8 mouse cellular contexts compared by ENCODE assay signal in the genomic region with DNA sequence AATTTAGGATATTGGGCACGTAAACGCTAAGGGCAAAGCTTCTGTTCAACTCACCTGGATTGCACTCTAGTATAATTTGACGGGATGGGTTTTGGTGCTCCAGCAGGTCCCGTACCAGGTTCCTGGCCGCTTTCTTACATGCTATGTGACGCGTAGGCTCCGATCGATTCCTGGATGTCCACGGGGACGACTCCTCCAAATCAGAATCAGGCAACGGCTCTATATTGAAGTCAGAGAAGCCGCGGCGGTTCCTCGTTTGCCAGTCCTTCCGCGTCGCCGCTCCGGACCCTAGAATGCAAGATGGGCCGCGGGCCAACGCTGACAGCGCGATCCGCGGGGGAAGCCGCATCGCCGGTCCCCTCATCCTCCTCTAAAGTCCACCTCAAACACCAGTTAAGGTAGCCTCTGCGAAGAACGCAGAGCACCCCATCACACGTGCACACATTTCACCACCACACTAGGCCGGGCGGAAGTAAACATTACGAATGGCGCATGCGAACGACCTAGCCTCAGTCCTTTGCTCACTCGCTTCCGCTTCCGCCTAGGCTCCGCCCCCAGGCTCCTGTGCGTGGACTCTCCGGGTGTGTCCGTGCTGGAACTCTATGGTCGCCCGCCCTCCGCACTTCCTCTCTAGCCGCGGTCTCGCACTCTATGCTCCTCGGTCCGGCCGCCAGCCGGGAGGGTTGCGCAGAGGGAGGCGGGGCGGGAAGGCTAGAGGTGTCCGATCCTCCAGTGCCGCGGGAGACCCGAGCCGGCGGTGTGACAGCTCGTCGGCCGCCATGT. TPM values are rescaled to one million over a fixed set of nuclear protein-coding genes. Genes with fewer than 3 reads are reported as not detected.
DNase-seq lines count a peak whose midpoint lies in the region; ATAC-seq and TF ChIP-seq lines count a peak whose summit lies in the region.
"Not testable (repeated sequence)": the region's sequence is repeated elsewhere in the genome, so short reads cannot be mapped to it uniquely, and the experiment has no call there.

A gene (minus strand): TSS at position 500 of the 783 bp plus-strand sequence.
A gene (plus strand): TSS at position 603 of the 783 bp plus-strand sequence.

- peaks cover 19% of the 10 kb centered on the region for H3K4me1 ChIP-seq in embryonic facial prominence, embryonic 14.5 days (ENCODE audit: control insufficient read depth, insufficient read depth, low read length)
- H3K4me1 ChIP-seq in limb, embryonic 14.5 days (ENCODE audit: control insufficient read depth, insufficient read depth, low read length) = peaks cover 11% of the 10 kb centered on the region
- not testable (repeated sequence) for H3K4me1 ChIP-seq in midbrain, postnatal 0 days (ENCODE audit: insufficient read depth, low read length)

- 0 out of 2 replicates have a peak, but pooled peaks have one; percentile 40 for TF ChIP-seq POLR2A in limb, embryonic 14.5 days (IDR thresholded peaks at IDR 0.05; ENCODE audit: borderline replicate concordance, extremely low read depth, insufficient read depth, insufficient read length)

- peak within 1 kb of the TSS; percentile 92 for H3K27ac ChIP-seq in embryonic facial prominence, embryonic 14.5 days (replicated peaks; ENCODE audit: low read depth, low read length)
- peak within 1 kb of the TSS; percentile 80 for H3K27ac ChIP-seq in limb, embryonic 14.5 days (replicated peaks; ENCODE audit: low read depth, low read length)
- H3K27ac ChIP-seq in midbrain, postnatal 0 days (ENCODE audit: low read depth, low read length) = peak within 1 kb of the TSS; percentile 88

- peak within 1 kb of the TSS; percentile 83 for H3K4me2 ChIP-seq in embryonic facial prominence, embryonic 14.5 days (ENCODE audit: low read depth, low read length)
- H3K4me2 ChIP-seq in limb, embryonic 14.5 days (replicated peaks; ENCODE audit: low read depth, low read length, severe bottlenecking) = peak within 1 kb of the TSS; percentile 75
- peak within 1 kb of the TSS; percentile 80 for H3K4me2 ChIP-seq in midbrain, postnatal 0 days (ENCODE audit: low read depth, low read length, poor library complexity, severe bottlenecking)

- not testable (repeated sequence) for H3K27me3 ChIP-seq in embryonic facial prominence, embryonic 14.5 days (replicated peaks; ENCODE audit: control insufficient read depth, insufficient read depth, low read length); limb, embryonic 14.5 days (ENCODE audit: control insufficient read depth, insufficient read depth, low read length); midbrain, postnatal 0 days (ENCODE audit: insufficient read depth, low read length)

- DNase-seq in 3T3-L1 (ENCODE audit: low read depth, low spot score) = peak; percentile 99
- DNase-seq in adrenal gland, postnatal 4 days (ENCODE audit: low spot score in 2 of 2) = peak; percentile 87 to 97
- peak; percentile 99 for DNase-seq in embryonic facial prominence, embryonic 14.5 days (ENCODE audit: low spot score)
- DNase-seq in heart, adult 8-10 months (ENCODE audit: low spot score) = peak; percentile 99
- peak; percentile 99 for DNase-seq in kidney, adult 9 months
- DNase-seq in limb, embryonic 14.5 days (ENCODE audit: low spot score) = peak; percentile 97
- DNase-seq in midbrain, postnatal 0 days (ENCODE audit: low spot score) = peak; percentile 98
- DNase-seq in spleen, postnatal 14 days (ENCODE audit: low spot score in 2 of 2) = peak; percentile 97 to 99

- TF ChIP-seq CTCF in midbrain, postnatal 0 days (IDR thresholded peaks at IDR 0.05) = not testable (repeated sequence)

- ATAC-seq in embryonic facial prominence, embryonic 14.5 days (ENCODE audit: low read depth) = peak; percentile 99
- peak; percentile 99 for ATAC-seq in limb, embryonic 14.5 days (ENCODE audit: low FRiP score, low read depth)
- peak; percentile 100 for ATAC-seq in midbrain, postnatal 0 days (ENCODE audit: low FRiP score)

- peak within 1 kb of the TSS; percentile 62 for H3K4me3 ChIP-seq in embryonic facial prominence, embryonic 14.5 days (ENCODE audit: low read depth, low read length)
- peak within 1 kb of the TSS; percentile 71 for H3K4me3 ChIP-seq in limb, embryonic 14.5 days (replicated peaks; ENCODE audit: low read length)
- peak within 1 kb of the TSS; percentile 79 for H3K4me3 ChIP-seq in midbrain, postnatal 0 days (ENCODE audit: low read depth, low read length)

- not testable (repeated sequence) for H3K9me3 ChIP-seq in embryonic facial prominence, embryonic 14.5 days (ENCODE audit: control insufficient read depth, low read length); limb, embryonic 14.5 days (ENCODE audit: control insufficient read depth, low read length); midbrain, postnatal 0 days (ENCODE audit: low read length)

- not testable (repeated sequence) for H3K36me3 ChIP-seq in embryonic facial prominence, embryonic 14.5 days (ENCODE audit: control insufficient read depth, insufficient read depth, low read length); limb, embryonic 14.5 days (ENCODE audit: control insufficient read depth, insufficient read depth, low read length); midbrain, postnatal 0 days (ENCODE audit: insufficient read depth, low read length)

- WGBS in embryonic facial prominence, embryonic 14.5 days = under 1% methylated on average over 62 of the region's 69 CpGs
- WGBS in limb, embryonic 14.5 days = 2% methylated on average over 69 of the region's 69 CpGs
- under 1% methylated on average over 61 of the region's 69 CpGs for WGBS in midbrain, postnatal 0 days

- H3K9ac ChIP-seq in embryonic facial prominence, embryonic 14.5 days (ENCODE audit: low read depth, low read length) = peak within 1 kb of the TSS; percentile 82
- peak within 1 kb of the TSS; percentile 72 for H3K9ac ChIP-seq in limb, embryonic 14.5 days (ENCODE audit: low read depth, low read length, severe bottlenecking)
- H3K9ac ChIP-seq in midbrain, postnatal 0 days (replicated peaks; ENCODE audit: low read length, poor library complexity, severe bottlenecking) = peak within 1 kb of the TSS; percentile 86

RNA-seq across cellular contexts. Expression of the first gene that starts in this region (rescaled TPM):
- total RNA-seq in adrenal gland, postnatal 4 days (2021) = 10 to 100 TPM; 27.0 to 33.1 TPM
- polyA plus RNA-seq in embryonic facial prominence, embryonic 14.5 days (2014; fragmentation: Nextera tagmentation; extraction: Ambion mirVana) = 26.7 and 29.6 TPM in 2 replicates
- total RNA-seq in heart, adult 8-10 months (2022) = 10 to 100 TPM; 65.3 to 73.3 (median 69.0) TPM
- 18.4 and 20.2 TPM in 2 replicates for polyA plus RNA-seq in limb, embryonic 14.5 days (2012; rRNA removed)
- 29.7 and 31.3 TPM in 2 replicates for polyA plus RNA-seq in limb, embryonic 14.5 days (2014; fragmentation: Nextera tagmentation; extraction: Ambion mirVana)
- total RNA-seq in midbrain, postnatal 0 days (2014; rRNA removed) = 13.4 and 14.2 TPM in 2 replicates
- polyA plus RNA-seq in midbrain, postnatal 0 days (2015; fragmentation: Nextera tagmentation; extraction: Ambion mirVana) = 29.5 and 31.1 TPM in 2 replicates

RNA-seq across cellular contexts. Expression of the second gene that starts in this region (rescaled TPM):
- total RNA-seq in adrenal gland, postnatal 4 days (2021) = 10 to 100 TPM; 25.8 to 27.7 TPM
- 15.8 and 18.7 TPM in 2 replicates for polyA plus RNA-seq in embryonic facial prominence, embryonic 14.5 days (2014; fragmentation: Nextera tagmentation; extraction: Ambion mirVana)
- 10 to 100 TPM; 44.7 to 54.0 (median 46.4) TPM for total RNA-seq in heart, adult 8-10 months (2022)
- 18.2 and 19.3 TPM in 2 replicates for polyA plus RNA-seq in limb, embryonic 14.5 days (2012; rRNA removed)
- polyA plus RNA-seq in limb, embryonic 14.5 days (2014; fragmentation: Nextera tagmentation; extraction: Ambion mirVana) = 14.6 and 16.4 TPM in 2 replicates
- 35.8 and 36.8 TPM in 2 replicates for total RNA-seq in midbrain, postnatal 0 days (2014; rRNA removed)
- 16.4 and 16.5 TPM in 2 replicates for polyA plus RNA-seq in midbrain, postnatal 0 days (2015; fragmentation: Nextera tagmentation; extraction: Ambion mirVana)

Comparison
In these comparisons a context has a peak if more than half of its experiments do, and no peak if none do; other contexts are left out.
1. Peak in every context shown above with its lines: DNase-seq, ATAC-seq, H3K4me3 ChIP-seq and H3K27ac ChIP-seq.